Mouse (Mus musculus): ENCODE measurements around the gene Txndc9.

- TF ChIP-seq POLR2A (IDR thresholded peaks at IDR 0.05; ENCODE audit: low read depth, low read length), result no peak
- TF ChIP-seq CTCF (IDR thresholded peaks at IDR 0.05; ENCODE audit: extremely low read depth, insufficient read length, insufficient replicate concordance, low read depth, low read length), result no peak
Measured at GRCm38 (mm10) chr1:37959486-37959885, 38.2 kb downstream of the Txndc9 start.
